Mouse (Mus musculus) adrenal gland, postnatal 25 days (tissue): ENCODE measurements around the gene Slc2a12. TPM values are rescaled to one million over a fixed set of nuclear protein-coding genes. Genes with fewer than 3 reads are reported as not detected.
A peak's percentile ranks its signal among the peaks of the same experiment; 100 is the strongest.

ENCODE experiments used
- DNase-seq: peaks from one replicate; pipeline ENCODE4 v3.0.0; 2021; ENCODE audit warnings: mixed read lengths
- total RNA-seq: library from RNA; stranded (reverse); gene quantifications from 2 replicates; pipeline ENCODE4 v1.2.3, GENCODE M21; 2021

The Slc2a12 gene
- total RNA-seq, 1 experiment from 2014 or later = 2.3 TPM

DNA sequence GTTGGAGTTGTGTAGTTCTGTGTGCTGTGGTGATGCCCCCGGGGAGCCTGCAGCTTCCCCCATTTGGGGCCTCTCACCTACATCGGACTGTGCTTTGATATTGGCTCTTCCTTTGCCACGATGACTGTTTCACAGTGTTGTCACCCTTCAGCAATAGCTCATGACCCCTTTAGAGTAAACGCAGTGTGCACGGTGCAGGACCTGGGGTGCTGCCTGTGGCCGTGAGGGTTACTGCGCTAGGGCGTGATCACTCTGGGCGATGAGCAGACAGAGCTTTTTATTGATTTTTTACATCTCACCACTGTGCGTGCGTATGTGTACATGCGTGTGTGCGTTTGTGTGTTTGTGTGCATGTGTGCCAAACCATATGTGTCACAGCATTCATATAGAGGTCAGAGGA is 23.7 kb downstream of the Slc2a12 start:
- no peak for DNase-seq

DNA sequence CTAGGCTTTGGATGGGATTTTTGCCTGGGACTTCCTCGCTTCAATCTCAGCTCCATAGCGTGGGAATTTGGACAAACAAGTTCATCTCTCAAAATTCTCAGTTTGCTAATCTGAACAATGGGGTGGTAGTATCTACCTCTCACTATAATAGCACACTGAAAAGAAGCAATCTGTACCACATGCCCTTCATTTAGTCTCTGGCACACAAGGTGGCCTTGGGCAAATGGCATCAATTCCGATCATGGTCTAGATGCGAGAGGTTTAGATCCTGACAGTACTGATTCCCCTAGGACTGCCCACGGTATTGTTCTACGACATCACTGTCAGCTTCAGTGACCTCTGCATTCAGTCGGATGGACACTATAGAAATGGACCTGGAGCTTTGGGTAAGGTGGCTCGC is 29.4 kb downstream of the Slc2a12 start:
- no peak for DNase-seq

DNA sequence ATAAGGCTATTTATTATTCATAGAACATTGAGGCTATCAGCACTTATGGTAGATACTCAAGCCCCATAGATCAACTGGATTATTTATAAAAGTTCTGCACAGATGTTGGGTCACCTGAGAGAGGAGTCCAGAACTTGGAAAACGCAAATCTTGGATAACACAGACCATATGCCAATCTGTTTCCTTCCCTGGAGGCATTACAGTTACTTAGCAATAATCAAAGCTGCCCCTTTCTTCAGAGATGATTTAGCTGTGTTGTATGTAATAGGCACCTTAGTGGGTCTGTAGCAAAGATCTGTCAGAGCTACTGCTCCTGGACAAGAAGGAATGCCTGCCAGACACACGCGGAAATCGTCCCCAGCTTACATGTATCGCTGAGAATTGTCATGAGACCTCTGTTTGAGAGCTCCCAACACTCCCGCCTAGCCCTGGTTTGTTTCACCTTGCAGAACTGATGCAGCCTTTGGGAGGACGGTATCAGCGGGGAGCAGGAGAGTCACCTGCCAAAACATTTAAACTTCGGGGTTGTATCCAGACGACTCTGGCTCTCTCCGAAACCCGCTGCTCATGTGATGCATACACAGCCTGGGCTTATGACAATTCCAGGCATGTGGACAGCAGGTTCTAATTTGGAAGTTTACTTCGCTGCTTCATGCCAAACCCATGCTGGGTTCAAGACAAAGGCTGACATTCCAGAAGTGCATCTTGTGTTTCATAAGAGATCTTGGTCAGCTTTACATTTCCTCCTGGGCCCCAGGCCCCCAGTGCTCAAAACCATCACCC is 31.2 kb downstream of the Slc2a12 start:
- no peak for DNase-seq

DNA sequence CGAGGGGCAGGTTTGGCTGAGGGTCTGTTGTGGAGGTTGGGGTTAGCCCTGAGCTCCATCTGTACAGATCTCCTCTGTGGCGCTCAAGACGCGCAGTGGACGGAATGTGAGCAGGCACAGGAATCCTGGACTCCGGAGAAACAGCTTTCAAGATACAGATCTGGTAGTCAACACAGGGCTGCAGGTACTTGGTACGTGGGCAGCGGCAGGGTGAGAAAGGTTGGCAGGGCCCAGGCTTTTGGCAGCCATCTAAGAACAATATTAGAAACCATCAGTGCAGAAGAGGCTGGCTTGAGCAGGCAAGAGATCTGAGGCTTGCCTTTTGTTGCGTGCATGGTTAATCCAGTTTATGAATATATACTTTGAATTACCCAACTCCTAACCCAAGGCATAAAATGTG is 51.4 kb downstream of the Slc2a12 start:
- no peak for DNase-seq

DNA sequence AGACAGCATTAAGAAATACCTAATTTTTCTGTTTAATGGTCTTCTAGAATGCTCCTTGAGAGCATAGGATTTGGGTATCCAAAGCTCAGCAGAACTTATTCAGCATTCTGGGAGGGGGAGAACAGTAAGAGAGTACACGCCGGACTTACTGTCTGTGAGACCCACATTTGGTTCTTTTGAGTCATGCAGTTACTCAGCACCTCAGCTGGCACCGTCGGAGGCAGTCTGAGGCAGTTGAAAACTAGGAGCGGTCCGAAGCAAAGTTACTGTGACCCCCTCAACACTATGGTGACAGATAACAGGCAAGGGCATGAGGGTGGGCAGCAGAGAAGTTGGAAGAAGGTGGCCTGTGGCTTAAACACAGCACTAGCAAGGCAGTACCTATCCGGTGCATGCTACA is 52.1 kb downstream of the Slc2a12 start:
- no peak for DNase-seq

DNA sequence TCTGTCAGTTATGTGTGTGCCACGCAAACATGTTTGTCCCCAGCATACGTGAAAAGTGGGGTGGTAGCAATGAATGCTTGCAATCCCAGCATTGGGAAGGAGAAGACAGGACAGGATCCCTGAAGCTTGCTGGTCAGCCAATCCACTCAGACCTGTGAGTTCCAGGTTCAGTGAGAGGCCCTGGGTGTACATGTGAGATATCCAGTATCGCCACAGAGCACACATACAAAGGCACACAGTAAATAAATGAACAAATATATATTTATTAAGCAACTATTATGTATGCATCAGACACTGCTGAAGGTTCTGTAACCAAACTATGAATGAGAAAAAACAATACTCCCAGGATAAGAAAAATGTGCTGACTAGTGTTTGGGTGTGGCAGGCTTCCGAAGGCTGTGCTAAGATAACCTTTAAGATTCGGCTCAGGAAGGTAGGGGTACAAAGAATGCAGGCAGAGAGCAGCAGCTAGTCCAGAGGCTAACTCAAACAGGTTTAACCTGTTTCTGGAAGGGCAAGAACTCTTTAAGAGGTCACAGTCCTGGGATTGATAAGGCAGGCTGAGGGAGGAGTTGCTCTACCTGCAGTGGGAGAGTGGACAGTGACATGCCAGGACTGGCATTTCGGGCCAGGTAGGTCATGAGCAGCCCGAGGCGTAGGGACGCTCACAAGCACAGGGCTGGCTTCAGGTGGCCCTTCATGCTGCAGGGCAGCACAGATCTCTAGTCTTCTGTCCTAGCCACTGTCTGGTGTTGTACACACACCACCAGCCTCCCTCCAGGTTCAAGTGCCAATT is 53.5 kb downstream of the Slc2a12 start:
- no peak for DNase-seq

DNA sequence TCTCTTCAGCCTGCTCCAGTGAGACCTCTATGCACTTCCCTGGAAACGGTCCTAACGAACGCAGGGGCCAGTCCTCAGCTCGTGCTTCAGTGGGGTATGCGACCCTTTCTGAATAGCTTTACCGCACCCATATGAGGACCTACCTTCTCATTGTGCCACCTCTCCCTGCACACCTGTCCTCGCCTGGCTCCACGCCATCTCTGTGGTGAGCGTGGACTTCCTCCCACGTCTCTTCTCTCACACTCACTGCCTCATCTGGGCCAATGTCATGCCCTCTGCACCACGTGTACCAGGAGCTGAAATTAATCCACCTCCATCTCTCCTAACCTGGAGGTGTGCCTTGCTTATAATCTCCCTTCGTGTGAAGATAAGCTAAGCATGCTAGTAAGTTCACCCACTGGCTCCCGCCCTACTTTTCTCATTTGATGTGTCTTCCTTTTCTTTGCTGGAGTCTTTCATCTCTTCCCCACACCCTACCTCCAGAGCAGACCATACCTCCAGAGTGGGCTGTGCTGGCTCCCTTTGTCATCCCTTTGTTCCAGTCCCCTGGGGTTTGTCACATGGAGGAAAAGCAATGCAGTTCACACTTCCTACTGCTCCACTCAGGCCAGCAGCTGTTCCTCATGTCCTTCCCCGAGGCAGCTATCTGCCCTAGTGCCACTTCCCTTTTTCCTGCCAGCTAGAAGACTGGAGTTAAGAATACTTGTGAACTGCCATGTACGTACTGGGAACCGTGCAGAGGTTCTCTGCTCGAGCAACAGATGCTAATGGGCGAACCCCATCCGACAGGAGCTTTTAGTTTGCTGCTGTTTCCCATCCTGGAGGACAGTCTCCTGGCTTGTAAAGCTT is 54.9 kb downstream of the Slc2a12 start:
- no peak for DNase-seq

DNA sequence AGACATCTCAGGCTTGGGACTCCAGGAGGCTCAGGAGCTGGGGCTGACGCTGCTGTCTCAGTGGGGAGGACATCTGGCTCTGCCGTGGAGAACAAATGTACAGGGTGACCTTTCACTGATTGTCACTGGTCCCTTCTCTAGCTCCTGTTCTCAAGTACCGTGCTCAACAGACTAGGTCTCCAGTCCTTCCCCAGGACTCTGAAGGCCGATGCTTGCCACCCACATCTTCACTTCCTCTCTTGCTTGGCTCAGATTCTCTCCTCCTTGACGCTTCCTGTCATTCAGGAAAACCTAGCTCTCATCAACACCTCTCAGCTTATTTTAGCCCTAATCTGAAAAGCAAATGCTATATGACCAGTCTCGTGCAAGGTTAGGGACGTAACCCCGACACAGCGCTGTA is 56.0 kb downstream of the Slc2a12 start:
- no peak for DNase-seq

DNA sequence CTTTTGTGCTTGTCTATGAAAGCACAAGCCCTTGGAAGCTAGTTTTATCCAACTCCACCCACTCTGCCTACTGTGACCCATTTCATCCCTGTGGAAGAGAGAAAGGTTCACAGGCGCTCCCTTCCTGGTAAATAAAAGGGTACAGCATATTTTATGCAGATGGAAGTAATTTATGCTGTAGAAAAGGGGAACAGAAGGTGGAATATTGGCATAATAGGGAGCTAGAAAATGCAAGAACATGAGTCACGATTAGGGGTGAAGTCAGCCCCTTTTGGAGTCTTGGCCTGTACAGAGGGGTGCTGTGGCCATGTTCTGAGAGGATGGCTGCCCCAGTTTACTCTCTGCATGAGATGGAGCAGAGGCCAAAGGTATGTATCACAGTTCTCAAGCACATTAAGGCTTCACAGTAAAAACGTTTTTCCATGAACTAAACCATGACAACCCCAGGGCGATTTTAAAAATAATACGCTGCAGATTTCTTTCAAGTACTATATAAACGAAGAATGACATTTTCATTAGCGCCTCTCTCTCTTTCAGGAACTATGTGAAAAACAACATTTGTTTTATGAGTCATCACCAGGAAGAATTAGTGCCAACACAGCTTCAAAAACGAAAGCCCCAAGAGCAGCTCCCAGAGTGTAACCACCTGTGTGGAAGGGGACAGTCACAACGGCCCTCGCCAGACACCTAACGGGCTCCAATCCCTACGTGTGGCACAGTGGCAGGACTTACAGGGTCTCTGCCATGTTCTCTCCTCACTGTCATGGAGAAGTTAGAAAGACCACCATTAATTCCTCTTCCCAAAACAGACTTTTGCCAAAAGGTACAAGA is 56.9 kb downstream of the Slc2a12 start:
- DNase-seq = no peak

DNA sequence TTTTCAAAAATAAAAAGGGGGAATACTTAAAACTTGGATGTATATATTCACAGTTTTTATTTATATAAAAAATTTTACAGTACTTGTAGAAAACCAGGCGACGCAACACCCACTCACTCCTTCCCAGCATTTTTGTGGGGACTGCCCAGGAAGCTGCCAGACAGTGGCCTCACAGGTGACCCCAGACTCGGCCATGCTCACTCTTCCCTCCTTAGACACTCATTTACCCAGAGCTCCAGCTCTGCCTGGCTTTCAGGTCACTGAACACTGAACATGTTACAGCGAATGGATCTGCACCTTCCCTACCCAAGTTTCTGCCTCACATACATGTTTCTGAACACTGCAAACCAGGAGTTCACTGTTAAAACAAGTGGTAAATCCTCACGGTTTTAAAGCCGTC is 59.0 kb downstream of the Slc2a12 start:
- no peak for DNase-seq

DNA sequence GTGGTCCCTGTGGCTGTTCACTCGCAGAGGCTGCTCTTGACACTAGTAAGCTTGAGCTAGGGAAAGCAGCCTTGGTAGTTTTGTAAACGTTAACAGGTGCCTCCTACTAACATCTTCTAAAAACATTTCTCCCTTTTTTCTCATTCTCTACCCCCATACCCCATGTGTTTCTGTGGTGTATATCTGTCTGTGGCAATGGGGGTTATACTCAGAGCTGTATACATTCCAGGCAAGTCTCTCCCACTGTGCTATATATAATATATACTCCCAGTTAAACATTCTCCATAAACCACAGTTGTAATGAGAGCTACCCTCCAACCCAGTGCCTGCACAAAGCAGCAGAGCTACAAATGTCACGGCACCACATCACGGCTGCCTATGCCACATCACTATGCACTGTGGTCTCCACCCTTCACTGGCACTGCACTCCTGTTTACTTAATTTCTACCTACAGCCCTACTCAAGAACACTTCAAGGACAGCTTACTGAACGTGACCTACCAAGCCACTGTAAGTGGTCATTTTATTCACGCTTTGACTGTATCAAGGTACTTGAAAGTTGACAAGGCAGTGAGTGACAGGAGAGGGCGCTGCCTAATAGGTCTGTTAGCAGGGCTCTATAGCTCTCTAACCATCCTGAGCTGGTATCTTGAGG is 63.5 kb downstream of the Slc2a12 start:
- no peak for DNase-seq

DNA sequence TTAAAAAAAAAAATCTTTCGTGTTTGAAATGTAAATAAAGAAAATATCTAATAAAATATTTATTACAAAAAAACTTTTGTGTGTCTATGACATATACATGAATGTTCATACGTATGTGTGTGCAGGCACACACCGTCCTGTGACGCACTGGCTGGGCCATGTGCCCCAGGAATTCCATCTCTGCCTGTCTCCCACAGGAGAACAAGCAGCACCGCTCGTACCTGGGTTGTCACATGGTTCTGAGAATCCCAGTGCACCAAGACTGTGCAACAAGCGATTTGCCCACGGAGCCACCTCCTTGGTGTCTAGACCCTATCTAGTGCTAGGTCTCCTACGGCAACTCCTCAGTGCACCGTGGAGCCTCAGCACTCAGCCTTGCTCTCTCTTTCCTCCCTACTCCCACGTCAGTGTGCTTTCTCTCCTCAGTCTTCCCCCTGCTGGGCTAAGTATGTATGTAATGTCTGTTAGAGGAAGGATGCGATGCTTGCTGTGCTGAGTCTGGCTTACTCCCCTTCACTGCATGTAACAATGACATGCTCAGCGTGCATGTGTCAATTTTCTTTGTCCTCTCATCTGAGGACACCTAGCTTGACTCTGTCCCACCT is 65.5 kb downstream of the Slc2a12 start:
- no peak for DNase-seq

DNA sequence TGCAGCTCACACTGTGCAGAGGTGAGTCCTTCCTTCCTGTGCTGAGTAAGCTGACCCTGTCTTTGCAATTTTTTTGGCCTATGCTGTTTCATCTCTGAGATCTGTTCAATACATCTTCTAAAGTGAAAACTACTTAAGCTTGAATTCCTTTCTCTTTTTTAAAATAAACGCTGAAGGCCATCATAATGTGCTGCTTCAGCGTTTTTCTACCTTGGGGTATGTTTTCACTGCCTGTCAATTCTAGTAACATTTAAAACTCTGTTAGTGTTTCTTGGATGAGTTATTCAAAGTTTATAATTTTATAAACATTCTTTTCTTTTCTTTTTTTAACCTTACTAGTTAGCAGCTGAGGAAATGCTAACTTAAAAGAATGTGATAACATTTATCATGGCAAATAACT is 68.1 kb downstream of the Slc2a12 start:
- DNase-seq = no peak

DNA sequence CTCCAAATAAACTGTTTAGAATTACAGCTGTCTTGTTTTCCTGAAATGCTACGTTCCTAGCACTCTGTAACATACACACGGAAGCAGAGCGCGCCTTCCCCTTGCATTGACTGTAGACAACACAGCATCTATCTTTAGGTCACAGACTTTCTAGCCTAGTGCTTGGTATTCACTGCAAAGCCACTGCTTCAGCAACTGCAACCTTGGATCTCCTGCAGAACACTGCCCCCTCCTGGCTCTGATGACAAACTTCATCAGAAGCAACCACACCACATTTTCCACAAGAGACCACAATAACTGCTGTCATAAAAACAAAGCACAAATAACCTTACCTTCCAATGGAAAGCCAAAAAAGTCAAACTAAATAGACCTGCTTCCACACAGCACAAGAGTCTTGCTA is 69.7 kb downstream of the Slc2a12 start:
- DNase-seq = peak; percentile 36

DNA sequence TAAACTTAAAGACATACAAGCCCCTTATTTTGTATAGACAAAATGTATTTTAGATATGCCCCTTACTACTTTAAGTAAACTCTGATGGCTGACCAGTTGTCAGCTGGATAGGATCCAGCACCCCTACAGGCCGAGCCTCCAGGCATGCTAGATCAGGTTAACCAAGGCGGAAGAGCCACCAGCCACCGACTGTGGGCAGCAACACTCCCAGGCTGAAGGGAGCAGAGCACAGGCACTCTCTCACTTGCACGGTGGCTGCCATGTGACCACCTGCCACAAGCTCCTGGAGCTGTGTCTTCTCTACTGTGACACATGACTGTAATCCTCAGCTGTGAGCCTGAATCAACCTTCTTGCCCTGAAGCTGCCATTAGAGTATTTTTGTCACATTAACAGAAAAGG is 73.7 kb downstream of the Slc2a12 start:
- no peak for DNase-seq

DNA sequence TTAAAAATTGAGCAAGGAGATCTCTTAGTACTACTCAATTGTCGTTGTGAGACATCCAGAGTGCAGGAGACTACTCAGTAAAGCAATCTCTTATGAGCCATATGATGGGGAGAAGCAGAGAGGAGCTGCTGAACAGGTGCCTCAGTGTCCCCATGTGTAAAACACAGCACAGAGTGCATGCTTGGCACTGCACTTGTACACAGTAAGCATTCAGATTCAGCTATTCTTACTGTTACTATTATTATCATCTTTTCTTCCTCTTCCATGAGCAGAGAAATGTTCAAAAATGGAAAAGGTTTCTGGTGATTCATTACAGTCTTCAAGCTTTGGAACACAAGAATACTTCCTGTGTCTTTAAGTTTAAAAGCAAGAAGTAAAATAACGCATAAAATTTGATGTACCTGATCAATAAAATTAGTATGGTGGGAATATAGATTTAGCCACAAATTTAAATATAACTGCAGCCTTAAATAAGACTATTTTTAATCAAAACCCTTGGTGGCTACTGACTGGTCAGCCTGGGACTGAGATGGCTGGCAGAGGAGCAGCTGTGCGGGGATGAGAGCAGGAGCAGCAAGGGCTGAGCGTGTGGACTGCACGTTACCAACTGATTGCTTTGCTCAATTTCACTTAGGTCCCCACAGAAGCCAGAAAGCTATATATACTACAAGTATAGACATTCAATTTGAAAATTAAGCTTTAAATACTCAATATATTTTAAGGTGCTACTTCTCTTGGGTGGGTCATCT is 76.1 kb downstream of the Slc2a12 start:
- DNase-seq = no peak

DNA sequence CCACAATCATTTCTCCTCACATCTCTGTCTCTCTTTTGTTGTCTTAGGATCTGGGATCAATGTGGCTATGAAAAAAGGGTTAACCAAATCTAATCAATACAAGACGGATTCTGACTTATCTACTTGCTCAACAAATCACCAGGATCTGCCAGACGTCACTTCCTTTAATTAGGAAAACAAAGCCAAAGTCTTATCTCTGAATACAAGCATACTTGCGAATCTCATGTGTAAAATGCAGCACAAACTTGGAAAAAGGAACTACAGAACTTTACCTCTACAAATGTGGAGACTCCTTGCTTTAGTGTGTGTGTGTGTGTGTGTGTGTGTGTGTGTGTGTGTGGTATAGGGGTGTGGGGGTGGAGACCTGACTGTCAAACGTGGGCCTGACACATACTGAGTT is 80.4 kb downstream of the Slc2a12 start:
- no peak for DNase-seq

DNA sequence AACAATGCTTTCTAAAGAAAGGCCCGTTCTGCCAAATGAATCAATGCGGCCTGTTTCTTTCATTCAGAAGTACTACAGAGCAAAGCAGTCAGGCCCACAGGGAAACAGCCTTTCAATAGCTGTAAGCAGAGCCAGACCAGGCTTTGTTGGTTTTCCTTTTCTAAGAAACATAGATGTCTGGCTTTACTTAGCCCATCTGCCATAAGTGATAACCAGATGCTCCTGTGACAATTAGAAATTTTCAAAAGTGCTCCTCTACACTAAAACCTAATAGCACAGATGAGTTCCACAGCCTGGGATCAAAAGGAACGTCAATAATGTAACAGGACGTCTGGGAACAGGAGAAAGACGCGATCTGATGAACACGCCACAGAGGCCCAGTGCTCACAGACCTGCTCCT is 81.5 kb downstream of the Slc2a12 start:
- DNase-seq = no peak

DNA sequence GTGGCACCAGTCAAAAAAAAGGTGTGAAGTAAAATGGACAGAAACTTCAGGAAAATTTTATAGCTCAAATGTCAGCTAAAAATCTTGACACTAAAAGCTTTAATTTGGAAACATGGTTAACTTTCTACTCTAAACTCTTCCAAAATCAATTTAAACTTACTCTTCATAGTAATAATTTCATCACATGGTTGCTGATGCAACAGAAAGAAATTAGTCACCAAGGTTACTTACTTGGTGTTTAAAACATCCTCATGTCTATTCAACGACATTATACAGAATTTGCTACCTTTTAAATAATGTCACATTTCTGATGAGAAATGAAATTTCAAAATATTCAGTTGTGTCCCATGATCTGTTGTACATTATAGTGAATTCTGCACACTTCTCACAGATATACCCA is 83.4 kb downstream of the Slc2a12 start:
- DNase-seq = no peak

DNA sequence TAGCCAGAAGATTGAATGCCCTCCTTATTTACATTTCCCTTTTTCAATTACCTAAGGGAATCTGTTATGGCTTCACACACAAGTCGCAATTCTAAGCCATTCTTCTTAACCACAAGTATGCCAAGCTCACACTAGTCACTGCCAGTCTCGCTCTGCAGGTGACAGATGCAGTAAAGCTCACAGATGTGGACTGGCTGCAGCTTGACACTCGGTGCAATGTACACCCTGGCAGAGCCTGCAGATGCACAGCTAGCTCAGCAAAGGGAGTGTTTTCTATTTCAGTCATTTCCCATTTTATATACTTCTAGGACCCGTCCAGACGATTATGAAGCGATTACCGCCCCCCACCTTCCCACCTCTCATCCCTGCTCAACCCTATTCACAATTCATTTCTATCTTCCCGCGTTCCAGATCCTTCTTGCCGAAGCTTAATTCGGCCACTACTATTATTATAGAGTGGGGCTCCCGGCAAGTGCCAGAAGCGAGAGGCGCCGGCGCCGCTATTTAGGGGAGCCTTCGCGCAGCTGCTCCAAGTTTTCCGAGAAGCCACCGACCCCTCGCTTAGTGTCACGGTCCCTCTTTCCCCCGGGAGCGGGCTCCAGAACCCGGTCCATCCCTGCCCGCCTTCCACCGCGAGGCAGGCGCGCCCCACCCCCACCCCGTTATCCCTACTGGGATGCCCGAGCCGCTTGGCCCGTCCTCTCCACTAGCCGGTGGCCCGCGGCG is 85.6 kb downstream of the Slc2a12 start:
- no peak for DNase-seq
